Mouse (Mus musculus): ENCODE measurements around the gene Dnajb1. TPM values are rescaled to one million over a fixed set of nuclear protein-coding genes. Genes with fewer than 3 reads are reported as not detected.

Dnajb1 gene
- polyA plus RNA-seq, 1 experiment from 2014 or later, result 60.2 TPM

DNA sequence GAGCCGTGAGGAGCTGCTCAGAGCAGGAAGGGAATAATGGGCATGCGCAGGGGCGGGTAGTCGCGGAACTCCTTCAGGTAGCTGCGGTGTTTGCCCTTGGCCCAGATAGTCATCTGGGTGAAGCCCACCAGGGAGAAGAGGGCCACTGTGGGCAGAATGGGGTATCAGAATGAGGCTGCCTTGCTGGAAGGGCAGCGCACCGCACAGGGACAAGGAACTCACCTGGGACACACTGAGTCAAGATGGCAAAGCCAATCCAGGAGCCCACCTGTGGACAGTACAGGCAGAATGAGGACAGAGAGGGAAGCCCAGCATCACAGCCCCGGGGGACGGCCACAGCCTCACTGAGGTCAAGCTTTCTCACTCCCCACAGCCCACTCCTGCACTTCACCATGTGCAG lies 36.2 kb upstream of the Dnajb1 start:
- Histone ChIP-seq H3K4me2 (replicated peaks) (no peak overlapping the region), H3K4me1 (peaks cover 32% of the 10 kb centered on the region), H3K27me3 (replicated peaks) (no peaks in the 10 kb centered on the region), H3K4me3 (no peak overlapping the region), H3K9me3 (no peaks in the 10 kb centered on the region), H3K27ac (no peak overlapping the region), H3K9ac (no peak overlapping the region), H3K36me3 (peaks cover 52% of the 10 kb centered on the region)
- ATAC-seq (ENCODE audit: low FRiP score, low read depth), result no peak
- WGBS, result 92% methylated on average over 10 of the region's 10 CpGs

DNA sequence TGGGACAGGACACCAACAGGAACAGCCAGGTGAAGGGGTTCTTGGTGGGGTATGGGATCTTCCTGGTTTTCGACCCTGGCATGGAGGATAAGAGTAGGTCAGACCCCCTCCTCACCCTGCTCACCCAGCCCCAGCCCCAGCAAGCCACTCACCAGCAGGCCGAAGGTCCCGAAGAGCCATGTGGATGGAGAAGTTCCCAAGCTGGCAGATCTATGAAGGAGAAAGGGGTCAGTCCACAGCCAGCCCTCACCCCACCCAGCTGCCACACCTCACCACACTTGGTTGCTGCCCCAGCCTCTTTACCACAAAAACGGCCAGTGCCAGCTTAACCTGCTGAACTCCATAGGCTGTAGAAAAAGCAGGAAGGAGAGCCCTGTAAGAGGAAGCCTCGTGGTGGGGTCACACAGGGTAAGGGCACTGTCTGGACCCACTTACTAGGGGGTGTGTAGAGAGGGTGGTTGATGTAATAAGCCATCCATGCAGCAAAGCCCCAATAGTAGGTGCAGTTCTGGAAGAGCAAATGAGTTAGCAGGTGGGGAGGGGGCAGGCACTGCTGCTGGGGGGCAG lies 35.7 kb upstream of the Dnajb1 start:
- no peak for ATAC-seq (ENCODE audit: low FRiP score, low read depth)
- 92% methylated on average over 5 of the region's 5 CpGs for WGBS
- peaks cover 52% of the 10 kb centered on the region for H3K36me3 ChIP-seq
- no peak overlapping the region for H3K4me2 ChIP-seq (replicated peaks)
- H3K4me1 ChIP-seq, result peaks cover 35% of the 10 kb centered on the region
- no peak overlapping the region for H3K9ac ChIP-seq
- no peak overlapping the region for H3K4me3 ChIP-seq
- no peak overlapping the region for H3K27ac ChIP-seq
- H3K27me3 ChIP-seq (replicated peaks), result no peaks in the 10 kb centered on the region
- H3K9me3 ChIP-seq, result no peaks in the 10 kb centered on the region

DNA sequence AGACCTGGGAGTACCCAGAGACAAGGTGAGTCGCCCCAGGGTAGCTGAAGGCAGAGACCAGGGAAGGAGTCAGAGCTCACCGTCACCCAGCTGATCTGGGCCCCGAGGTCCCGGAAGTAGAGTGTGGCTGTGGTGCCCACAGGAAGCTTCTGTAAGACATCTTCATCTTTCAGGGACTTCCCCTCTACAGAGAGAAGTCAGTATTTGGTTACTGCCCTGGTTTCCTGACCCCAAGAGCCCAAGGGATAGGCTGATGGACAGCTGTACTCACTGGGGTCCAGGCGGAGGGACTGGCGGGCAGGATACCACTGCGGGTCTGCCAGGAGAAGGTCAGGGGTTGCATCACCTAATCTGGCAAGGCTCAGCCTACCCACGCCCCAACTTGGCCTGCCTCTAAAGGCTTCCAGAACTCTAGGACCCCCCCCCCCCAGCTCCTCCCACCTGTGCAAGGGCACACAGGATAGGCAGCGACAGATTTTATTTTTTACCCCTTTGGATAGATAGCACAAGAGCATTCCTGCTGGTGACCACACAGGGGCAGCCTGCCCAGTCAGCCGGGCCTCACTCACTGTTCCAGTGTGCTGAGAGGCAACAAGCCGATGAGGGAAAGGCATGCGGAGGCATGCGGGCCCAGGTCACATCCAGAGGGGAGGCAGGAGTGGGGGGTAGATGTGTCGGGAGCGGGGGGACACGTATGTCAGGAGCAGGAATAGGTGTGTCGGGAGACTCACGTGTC lies 34.7 kb upstream of the Dnajb1 start:
- no peak for ATAC-seq (ENCODE audit: low FRiP score, low read depth)
- H3K36me3 ChIP-seq, result peaks cover 52% of the 10 kb centered on the region
- H3K27me3 ChIP-seq (replicated peaks), result no peaks in the 10 kb centered on the region
- 92% methylated on average over 18 of the region's 18 CpGs for WGBS
- peaks cover 32% of the 10 kb centered on the region for H3K4me1 ChIP-seq
- H3K4me3 ChIP-seq, result no peak overlapping the region
- no peak overlapping the region for H3K9ac ChIP-seq
- H3K4me2 ChIP-seq (replicated peaks), result no peak overlapping the region
- H3K27ac ChIP-seq, result no peak overlapping the region
- no peaks in the 10 kb centered on the region for H3K9me3 ChIP-seq

DNA sequence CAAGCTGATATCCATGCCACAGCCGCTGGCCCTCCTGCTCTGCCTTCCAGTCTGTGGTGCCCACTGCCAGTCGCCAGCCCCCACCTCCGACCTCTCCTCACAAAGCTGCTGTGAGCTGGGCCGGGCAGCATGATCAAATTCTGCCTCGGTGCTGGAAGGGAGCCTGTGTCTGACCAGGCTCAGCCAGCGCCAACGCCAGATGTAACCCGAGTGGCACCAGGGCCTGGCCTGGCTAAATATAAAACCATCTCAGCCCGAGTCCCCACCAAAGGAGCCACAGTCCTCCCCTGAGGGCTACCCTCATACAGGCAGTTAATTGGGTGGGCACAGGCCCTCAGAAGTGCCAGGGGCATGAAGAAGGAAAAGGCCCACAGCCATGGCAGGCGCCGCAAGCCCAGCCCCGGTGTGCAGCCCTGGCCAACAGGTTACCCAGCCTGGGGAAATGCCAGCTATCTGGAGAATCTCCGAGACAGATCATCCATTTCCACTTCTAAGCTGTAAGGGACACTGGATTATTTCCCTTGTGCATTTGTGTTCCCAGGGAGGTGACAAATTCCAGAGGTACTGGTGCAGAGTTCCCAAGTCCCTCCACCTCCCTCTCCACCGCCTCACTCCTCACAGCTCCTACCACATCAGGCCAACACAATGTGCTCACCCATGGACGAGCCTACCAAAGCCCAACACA lies 33.2 kb upstream of the Dnajb1 start:
- WGBS, result 89% methylated on average over 15 of the region's 15 CpGs
- no peak for ATAC-seq (ENCODE audit: low FRiP score, low read depth)
- Histone ChIP-seq H3K9me3 (no peaks in the 10 kb centered on the region), H3K27ac (no peak overlapping the region), H3K4me1 (peaks cover 41% of the 10 kb centered on the region), H3K4me2 (replicated peaks) (no peak overlapping the region), H3K27me3 (replicated peaks) (no peaks in the 10 kb centered on the region), H3K4me3 (no peak overlapping the region), H3K9ac (no peak overlapping the region), H3K36me3 (peaks cover 46% of the 10 kb centered on the region)

DNA sequence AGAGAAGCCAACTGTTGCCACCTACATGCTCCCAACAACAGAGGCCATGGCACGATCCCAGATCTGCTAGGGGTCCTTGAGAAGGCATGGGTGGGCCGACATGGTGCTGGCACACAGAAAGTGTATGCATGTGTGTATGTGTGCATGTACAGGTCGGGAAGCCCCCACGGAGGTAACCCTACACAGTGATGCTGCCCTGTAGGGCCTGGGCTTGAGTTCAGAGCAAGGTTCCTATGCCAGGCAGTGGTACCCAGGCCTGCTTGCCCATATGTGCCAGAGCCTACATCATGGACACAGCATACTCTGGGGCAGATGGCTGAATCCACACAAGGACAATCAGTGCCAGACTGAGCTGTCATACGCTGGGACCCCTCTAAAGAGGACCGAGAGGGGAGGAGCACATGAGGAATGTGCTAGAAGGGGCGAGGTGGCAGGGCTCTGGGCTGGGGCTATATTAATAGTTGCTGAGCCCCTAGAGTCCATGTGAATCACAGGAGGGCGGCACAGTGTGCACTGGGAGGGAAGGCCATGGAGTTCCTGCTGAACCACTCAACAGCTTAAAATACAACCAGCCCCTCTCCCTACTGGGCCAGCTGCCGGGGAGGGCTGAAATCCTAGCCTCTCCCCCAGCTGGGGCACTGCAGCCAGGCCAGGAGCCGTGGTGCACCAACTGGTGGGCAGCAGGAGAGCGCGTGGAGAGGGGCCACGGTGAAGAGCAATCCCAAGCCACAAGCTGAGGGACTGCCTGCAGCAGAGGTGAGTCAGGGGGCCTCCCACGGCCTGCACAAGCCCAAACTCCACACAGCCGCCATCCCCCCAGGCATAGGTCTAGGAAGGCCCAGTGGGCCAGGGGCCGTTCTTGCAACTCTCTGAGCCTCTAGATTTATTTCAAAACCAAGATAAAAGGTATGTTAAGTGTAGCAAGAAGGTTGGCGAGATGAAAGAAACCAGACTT lies 32.2 kb upstream of the Dnajb1 start:
- Histone ChIP-seq H3K27me3 (replicated peaks) (no peaks in the 10 kb centered on the region), H3K9me3 (no peaks in the 10 kb centered on the region), H3K4me3 (no peak overlapping the region), H3K36me3 (peaks cover 36% of the 10 kb centered on the region), H3K4me1 (peaks cover 45% of the 10 kb centered on the region), H3K4me2 (replicated peaks) (no peak overlapping the region), H3K9ac (no peak overlapping the region), H3K27ac (no peak overlapping the region)
- 80% methylated on average over 17 of the region's 17 CpGs for WGBS
- ATAC-seq (ENCODE audit: low FRiP score, low read depth), result no peak

DNA sequence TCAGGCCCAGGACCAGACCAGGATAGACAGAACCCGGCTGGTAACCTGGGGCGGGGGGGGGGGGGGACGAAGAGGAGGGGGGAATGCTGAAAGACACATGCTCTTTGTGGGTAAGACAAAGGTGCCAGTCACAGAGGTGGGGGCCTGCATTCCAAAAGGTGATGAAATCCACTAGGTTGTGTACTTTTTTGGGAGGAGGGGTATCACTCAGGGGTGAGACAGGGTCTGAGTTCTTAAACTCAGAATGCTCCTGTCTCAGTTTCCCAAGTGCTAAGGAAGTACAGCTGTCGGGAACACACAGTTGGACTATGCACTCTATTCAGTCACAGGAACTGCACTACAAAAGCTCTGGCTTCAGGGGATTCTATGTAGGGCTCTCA lies 31.5 kb upstream of the Dnajb1 start:
- no peak overlapping the region for H3K4me2 ChIP-seq (replicated peaks)
- H3K4me1 ChIP-seq, result peaks cover 49% of the 10 kb centered on the region
- H3K9ac ChIP-seq, result no peak overlapping the region
- WGBS, result 72% methylated on average over 3 of the region's 4 CpGs
- no peak overlapping the region for H3K4me3 ChIP-seq
- no peak overlapping the region for H3K27ac ChIP-seq
- no peaks in the 10 kb centered on the region for H3K27me3 ChIP-seq (replicated peaks)
- peaks cover 30% of the 10 kb centered on the region for H3K36me3 ChIP-seq
- ATAC-seq (ENCODE audit: low FRiP score, low read depth), result no peak
- H3K9me3 ChIP-seq, result no peaks in the 10 kb centered on the region

DNA sequence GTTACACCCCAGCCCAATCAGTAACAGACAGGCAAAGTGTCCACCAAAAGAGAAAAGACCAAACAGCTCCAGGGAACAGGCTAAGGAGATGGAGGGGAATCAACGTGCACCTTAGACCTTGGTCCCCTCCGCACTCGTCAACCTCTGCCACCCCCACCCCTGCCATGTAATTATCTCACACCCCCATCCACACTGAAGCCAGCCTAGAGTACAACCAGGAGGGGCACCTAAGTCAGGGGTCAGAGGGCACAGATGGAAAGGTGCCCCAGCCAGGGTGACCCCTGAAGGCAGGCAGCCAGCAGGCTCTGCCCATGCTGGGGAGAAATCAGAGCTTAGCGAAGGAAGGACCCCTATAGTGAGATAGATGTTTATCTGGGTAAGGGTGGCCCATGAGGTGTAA lies 31.1 kb upstream of the Dnajb1 start:
- peaks cover 51% of the 10 kb centered on the region for H3K4me1 ChIP-seq
- no peak for ATAC-seq (ENCODE audit: low FRiP score, low read depth)
- no peak overlapping the region for H3K4me2 ChIP-seq (replicated peaks)
- no peak overlapping the region for H3K4me3 ChIP-seq
- H3K9ac ChIP-seq, result no peak overlapping the region
- no peaks in the 10 kb centered on the region for H3K9me3 ChIP-seq
- peaks cover 26% of the 10 kb centered on the region for H3K36me3 ChIP-seq
- WGBS, result 64% methylated on average over 4 of the region's 4 CpGs
- no peaks in the 10 kb centered on the region for H3K27me3 ChIP-seq (replicated peaks)
- H3K27ac ChIP-seq, result no peak overlapping the region

DNA sequence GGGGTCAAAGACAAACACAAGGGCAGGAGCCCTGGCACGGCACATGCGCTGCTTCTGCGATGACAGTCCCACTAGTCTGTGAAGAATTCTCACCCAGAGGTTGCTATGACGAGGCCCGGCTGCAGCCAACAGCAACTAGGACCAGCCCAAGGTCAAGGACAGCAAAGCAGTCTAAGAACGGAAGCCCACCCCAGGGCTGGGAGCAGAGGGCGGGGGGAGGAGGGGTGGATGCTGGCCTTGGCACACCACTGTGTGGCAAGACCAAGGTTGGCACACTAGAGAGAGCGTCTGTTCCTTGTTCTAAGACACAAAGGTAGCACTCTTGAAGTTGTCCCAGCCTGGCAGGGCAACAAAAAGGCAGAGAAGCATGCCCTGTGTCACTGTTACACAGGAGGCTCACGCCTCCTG lies 30.6 kb upstream of the Dnajb1 start:
- H3K36me3 ChIP-seq, result peaks cover 21% of the 10 kb centered on the region
- no peak for ATAC-seq (ENCODE audit: low FRiP score, low read depth)
- no peak overlapping the region for H3K27ac ChIP-seq
- H3K27me3 ChIP-seq (replicated peaks), result no peaks in the 10 kb centered on the region
- H3K4me2 ChIP-seq (replicated peaks), result no peak overlapping the region
- no peaks in the 10 kb centered on the region for H3K9me3 ChIP-seq
- no peak overlapping the region for H3K9ac ChIP-seq
- H3K4me3 ChIP-seq, result no peak overlapping the region
- 66% methylated on average over 9 of the region's 9 CpGs for WGBS
- H3K4me1 ChIP-seq, result peaks cover 51% of the 10 kb centered on the region

DNA sequence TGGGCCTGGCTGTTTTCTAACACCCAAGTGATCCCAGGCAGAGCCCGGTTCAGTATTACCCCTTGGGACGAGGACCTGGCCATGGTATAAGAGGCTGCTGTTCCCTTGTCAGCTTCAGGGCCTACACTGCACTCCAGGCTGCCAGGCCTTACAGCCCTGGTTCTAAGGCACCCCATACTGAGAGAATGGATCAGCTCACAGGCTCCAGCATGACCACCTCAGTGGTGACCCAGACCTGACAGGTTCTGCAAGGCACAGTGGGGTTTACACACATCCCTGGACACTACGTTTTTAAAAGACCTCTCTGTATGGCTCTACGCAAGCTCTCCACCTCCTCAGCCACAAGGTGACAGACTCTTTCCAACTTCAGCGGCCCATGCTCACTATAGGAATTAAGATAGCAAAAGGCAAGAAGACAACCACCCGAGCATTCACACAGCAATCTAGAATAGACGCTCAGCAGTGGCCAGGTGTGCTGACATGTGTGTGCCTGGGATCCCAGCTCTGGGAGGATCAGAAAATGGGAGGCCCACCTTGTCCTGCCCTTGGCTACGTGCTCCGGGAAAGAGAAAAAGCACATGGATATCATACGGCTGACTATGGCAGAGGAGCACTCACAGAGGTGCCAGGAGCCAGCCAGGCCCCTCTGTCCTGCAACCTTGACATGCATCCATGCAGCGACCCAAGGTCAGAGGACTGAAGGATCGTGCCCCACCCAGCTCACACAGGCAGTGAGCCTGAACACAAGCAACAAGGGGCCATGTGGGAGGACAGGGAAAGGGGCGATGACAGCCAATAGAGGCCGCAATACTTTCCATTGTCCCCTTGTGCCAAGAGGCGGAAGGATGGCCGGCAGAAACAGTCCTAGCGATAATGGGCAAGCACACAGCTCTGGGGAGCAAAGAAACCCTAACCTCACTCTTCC lies 29.6 kb upstream of the Dnajb1 start:
- H3K9me3 ChIP-seq, result no peaks in the 10 kb centered on the region
- no peak overlapping the region for H3K4me2 ChIP-seq (replicated peaks)
- peak overlapping the region; percentile 38; the same call in 1 of the 2 replicates for H3K9ac ChIP-seq
- 72% methylated on average over 17 of the region's 17 CpGs for WGBS
- no peak for ATAC-seq (ENCODE audit: low FRiP score, low read depth)
- peaks cover 56% of the 10 kb centered on the region for H3K4me1 ChIP-seq
- no peak overlapping the region for H3K4me3 ChIP-seq
- no peak overlapping the region for H3K27ac ChIP-seq
- H3K27me3 ChIP-seq (replicated peaks), result no peaks in the 10 kb centered on the region
- H3K36me3 ChIP-seq, result peaks cover 12% of the 10 kb centered on the region

DNA sequence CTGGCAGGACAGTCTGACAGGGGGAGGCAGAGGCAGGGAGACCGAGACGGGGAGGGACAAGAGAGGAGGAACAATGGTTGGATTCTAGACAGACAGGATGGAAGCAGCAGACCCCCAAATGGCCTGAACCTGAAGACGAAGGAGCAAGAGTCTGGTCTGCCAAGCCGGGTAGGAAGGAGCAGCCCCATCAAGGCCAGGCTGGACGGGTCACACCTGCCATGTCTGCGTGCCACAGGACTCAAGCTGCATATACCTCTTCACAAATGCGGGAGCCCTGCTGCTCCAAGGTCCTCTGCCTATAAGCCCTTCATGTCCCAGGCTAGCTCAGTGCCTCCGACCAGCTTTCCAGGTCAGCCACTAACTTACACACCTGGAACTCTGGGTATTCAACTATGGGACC lies 28.3 kb upstream of the Dnajb1 start:
- Histone ChIP-seq H3K9ac (no peak overlapping the region), H3K36me3 (peaks cover 8% of the 10 kb centered on the region), H3K4me3 (no peak overlapping the region), H3K27me3 (replicated peaks) (no peaks in the 10 kb centered on the region), H3K27ac (no peak overlapping the region), H3K4me1 (peaks cover 56% of the 10 kb centered on the region), H3K4me2 (replicated peaks) (no peak overlapping the region), H3K9me3 (no peaks in the 10 kb centered on the region)
- no peak for ATAC-seq (ENCODE audit: low FRiP score, low read depth)
- WGBS, result 93% methylated on average over 8 of the region's 8 CpGs

DNA sequence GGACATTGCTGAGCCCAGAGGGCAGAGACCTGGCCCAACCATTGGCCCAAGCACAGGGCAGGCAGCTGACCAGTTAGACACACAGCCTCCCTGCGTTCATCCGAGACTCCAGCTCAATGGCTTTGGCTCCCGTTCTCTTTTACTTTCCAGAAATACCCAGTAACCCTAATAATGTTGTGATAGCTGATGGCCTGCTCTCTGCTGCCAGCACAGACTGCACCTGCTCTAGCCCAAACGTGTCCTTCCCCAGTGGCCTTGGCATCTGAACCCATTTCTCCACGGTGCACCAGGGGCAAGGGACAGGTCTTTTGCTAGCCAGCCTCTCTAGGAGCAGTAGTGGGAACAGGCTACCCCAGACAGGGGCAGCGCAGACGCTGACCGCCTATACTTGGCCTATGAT lies 27.2 kb upstream of the Dnajb1 start:
- Histone ChIP-seq H3K27me3 (replicated peaks) (no peaks in the 10 kb centered on the region), H3K4me3 (no peak overlapping the region), H3K27ac (no peak overlapping the region), H3K4me2 (replicated peaks) (no peak overlapping the region), H3K9ac (no peak overlapping the region), H3K36me3 (peaks cover 6% of the 10 kb centered on the region; the same call in 1 of the 2 replicates), H3K4me1 (peaks cover 49% of the 10 kb centered on the region), H3K9me3 (no peaks in the 10 kb centered on the region)
- 94% methylated on average over 8 of the region's 8 CpGs for WGBS
- ATAC-seq (ENCODE audit: low FRiP score, low read depth), result no peak
